Mouse (Mus musculus) brain, embryonic 18.5 days (tissue): ENCODE measurements around the gene Nadk2.

Experiments
- DNase-seq: peaks from one replicate; pipeline ENCODE4 v3.0.0-alpha.2; 2012; ENCODE audit warnings: low read depth, low spot score

Nadk2 gene

DNA sequence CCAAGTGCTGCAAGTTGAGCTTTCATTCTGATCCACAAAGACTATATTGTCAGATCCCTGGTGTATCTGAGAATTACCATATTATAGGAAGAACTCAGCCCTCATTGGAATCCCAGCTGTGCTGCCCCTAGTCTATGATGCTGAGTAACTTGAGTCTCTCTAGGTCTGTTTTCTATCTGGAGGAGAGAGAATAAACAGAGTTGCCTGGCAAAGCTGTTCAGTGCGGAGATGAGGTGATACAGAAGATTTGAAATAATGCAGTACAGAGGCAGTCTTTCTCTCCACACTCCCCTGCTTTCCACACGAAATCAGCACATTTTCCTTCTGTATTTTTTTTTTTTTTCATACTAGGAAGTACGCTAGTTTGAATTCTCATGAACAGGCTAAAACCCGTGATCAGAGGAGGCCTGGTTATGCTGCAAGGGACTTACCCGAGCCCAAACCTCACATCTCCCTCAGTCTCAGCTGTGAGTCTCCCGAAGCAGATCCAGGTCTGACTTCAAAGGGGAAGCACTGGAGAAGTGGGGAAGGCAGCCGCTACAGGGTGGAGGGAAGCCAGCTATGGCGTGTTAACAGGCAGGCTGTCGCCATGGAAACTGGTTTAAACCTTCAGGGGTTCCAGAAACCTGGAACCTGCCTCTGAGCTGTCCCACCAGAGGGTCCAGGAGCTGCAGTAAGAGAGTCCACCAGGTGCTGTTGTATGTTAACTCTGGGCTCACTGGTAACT is 59.9 kb downstream of the Nadk2 start:
- DNase-seq, result no peak

- no peak for DNase-seq
These were observed 60.4 kb downstream of the Nadk2 start for GRCm38 (mm10) chr15:9131499-9131888.

GRCm38 (mm10) chr15:9132693-9133443 is 61.8 kb downstream of the Nadk2 start:
- DNase-seq, result no peak

GRCm38 (mm10) chr15:9134891-9135507 is 63.9 kb downstream of the Nadk2 start:
- DNase-seq, result no peak

DNA sequence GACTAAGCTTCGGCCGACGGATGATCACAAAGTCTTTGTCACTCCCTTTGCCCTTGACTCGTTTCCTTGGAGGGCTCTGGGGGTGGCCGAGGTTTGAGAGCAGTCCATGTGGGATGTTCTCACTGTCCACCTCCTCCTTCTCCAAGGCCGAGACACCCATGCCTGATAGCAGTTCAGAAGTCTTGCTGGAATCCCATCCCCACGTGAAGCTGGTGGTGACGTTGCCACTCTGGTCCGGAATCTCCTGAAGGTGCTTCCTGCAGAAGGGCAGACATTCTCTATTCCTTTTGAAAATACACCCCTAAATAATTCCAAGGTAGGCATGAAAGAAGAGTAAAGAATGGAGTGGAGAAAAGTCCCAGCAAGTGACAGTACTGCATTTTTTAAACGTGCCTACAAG is 68.4 kb downstream of the Nadk2 start:
- no peak for DNase-seq

DNA sequence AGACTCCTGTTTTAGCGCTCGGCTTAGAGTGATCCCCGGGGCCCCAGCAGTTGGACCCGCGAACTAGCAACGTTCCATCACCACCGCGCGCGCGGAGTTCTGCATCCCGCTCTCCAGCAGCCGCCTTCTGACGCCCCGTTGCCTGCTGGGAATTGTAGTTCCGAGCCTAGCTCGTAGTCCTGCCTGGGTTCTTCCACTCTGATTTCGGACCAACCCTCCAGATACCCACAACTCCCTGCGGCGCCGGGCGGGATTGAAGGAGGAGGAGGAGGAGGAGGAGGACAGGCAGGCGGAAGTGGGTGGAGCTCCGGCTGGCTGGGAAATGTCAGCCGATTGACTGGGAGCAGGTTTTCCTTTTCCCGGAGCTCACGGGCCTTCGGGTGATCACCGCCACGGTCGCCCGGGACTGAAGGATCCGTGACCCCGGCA is 69.2 kb downstream of the Nadk2 start, which contains the start of gene Lmbrd2:
Gene Lmbrd2 (plus strand): TSS at position 299 of the 429 bp plus-strand sequence.
- peak; percentile 97 for DNase-seq

DNA sequence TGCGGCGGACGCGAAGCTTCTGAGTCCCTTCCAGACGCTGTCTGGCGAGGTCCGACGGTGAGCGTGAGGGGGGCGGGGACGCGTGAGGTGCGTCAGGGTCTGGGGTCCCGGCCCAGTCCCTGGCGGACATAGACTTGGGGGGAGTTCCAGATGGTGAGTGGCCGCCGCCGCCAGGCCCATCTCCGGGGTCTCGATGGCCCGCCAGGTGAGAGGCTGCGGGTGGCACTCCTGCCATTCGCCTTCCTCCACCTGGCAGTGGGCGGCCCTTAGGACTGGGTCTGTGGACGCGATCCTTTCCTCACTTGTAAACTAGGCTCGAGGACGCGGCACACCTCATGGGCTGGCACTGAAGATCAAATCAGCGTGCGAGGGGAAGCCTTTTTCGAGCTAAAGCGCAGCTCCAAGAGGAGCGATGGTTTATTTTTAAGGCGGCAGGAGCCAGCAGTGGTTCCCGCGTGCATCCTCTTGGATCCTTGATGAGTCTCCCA is 69.7 kb downstream of the Nadk2 start:
- DNase-seq, result no peak

DNA sequence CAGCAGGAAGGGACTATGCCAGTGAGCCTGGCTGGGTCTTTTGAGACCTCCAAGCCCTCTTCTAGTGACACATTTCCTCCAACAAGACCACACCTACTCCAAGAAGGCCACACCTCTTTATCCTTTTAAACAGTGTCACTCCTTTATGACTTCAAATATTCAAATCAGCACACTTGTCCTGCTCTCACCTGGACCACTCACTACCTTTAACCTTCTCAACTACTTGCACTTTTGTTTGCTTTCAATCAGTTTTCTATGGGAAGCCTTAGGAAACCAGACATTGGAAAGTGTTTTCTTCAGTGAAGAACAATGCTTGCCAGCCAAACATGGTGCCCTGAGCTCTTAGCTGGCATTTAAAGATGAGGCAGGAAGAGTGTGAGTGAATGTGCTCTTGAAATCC is 84.3 kb downstream of the Nadk2 start, which contains the start of gene Skp2:
Gene Skp2 (minus strand): TSS at position 101 of the 400 bp plus-strand sequence.
- DNase-seq, result no peak
